9 mouse cellular contexts compared by ENCODE assay signal in the genomic region with DNA sequence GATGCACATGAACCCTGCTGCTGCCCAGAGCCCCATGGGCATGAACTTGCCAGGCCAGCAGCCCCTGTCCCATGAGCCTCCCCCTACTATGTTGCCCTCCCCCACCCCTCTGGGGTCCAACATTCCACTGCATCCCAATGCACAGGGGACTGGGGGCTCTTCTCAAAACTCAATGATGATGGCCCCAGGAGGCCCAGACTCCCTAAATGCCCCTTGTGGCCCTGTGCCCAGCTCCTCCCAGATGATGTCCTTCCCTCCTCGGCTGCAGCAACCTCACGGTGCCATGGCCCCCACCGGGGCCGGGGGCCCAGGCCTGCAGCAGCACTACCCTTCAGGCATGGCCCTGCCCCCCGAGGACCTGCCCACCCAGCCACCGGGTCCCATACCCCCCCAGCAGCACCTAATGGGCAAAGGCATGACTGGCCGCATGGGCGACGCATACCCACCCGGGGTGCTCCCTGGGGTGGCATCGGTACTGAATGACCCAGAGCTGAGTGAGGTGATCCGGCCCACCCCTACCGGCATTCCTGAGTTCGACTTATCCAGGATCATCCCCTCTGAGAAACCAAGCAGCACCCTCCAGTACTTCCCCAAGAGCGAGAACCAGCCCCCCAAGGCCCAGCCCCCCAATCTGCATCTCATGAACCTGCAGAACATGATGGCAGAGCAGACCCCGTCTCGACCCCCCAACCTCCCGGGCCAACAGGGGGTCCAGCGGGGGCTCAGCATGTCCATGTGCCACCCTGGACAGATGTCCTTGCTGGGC. TPM values are rescaled to one million over a fixed set of nuclear protein-coding genes. Genes with fewer than 3 reads are reported as not detected.
DNase-seq lines count a peak whose midpoint lies in the region; ATAC-seq lines count a peak whose summit lies in the region.
"Had no signal": no experiment of that assay in that cellular context is flagged by ENCODE, and none has a peak within 500 bp of the region (broad histone marks: within the 10 kb centered on the region; RNA-seq: fewer than 3 reads in every experiment).

No protein-coding gene starts in this region.

- no peaks in the 10 kb centered on the region for H3K9me3 ChIP-seq in heart, embryonic 14.5 days (ENCODE audit: control insufficient read depth, low read length)
- no peaks in the 10 kb centered on the region for H3K9me3 ChIP-seq in liver, embryonic 12.5 days (replicated peaks)

- peak; percentile 12 for DNase-seq in layer of hippocampus, adult 9-11 months
- no peak for DNase-seq in layer of hippocampus, adult 9-10 months (ENCODE audit: low spot score)
- DNase-seq in cerebellum, postnatal 25 days = peak; percentile 34 to 47
- DNase-seq in frontal cortex, postnatal 25 days (ENCODE audit: low spot score in 2 of 2) = no peak
- no peak for DNase-seq in left cerebral cortex, postnatal 10 days (ENCODE audit: extremely low spot score in 1 of 2, low spot score in 2 of 2)

- WGBS in heart, embryonic 14.5 days = 83% methylated on average over 19 of the region's 19 CpGs
- WGBS in liver, embryonic 12.5 days (ENCODE audit: insufficient replicate concordance) = 79% methylated on average over 19 of the region's 19 CpGs

- H3K4me1 ChIP-seq in heart, embryonic 14.5 days (ENCODE audit: control insufficient read depth in 2 of 2, insufficient read depth in 2 of 2, low read length in 2 of 2) = peaks cover 27 to 42% of the 10 kb centered on the region in 2 experiments
- peaks cover 54% of the 10 kb centered on the region for H3K4me1 ChIP-seq in liver, embryonic 12.5 days

- H3K27ac ChIP-seq in heart, embryonic 14.5 days (replicated peaks in 1 of 2; ENCODE audit: control insufficient read depth in 1 of 2, insufficient read depth in 1 of 2, low read depth in 2 of 2, low read length in 2 of 2) = peak overlapping the region in 1 of 2 experiments; percentile 80; a peak in 2 of 4 replicates
- H3K27ac ChIP-seq in liver, embryonic 12.5 days = 0 out of 2 replicates have a peak overlapping the region, but pooled peaks have one; percentile 46

- H3K36me3 ChIP-seq in heart, embryonic 14.5 days (ENCODE audit: control insufficient read depth, insufficient read depth, low read length) = peaks cover 53% of the 10 kb centered on the region
- H3K36me3 ChIP-seq in liver, embryonic 12.5 days = peaks cover 41% of the 10 kb centered on the region

- H3K4me2 ChIP-seq in heart, embryonic 14.5 days (ENCODE audit: low read length) = peak overlapping the region; percentile 68
- H3K4me2 ChIP-seq in liver, embryonic 12.5 days = peak overlapping the region; percentile 77

- H3K4me3 ChIP-seq in heart, embryonic 14.5 days (ENCODE audit: control insufficient read depth in 1 of 2, insufficient read depth in 1 of 2, low read depth in 1 of 2, low read length in 2 of 2) = peak overlapping the region in 1 of 2 experiments; percentile 35; a peak in 1 of 4 replicates
- no peak overlapping the region for H3K4me3 ChIP-seq in liver, embryonic 12.5 days

- H3K9ac ChIP-seq in heart, embryonic 14.5 days (ENCODE audit: low read length) = peak overlapping the region; percentile 66
- H3K9ac ChIP-seq in liver, embryonic 12.5 days = no peak overlapping the region

- ATAC-seq in heart, embryonic 14.5 days (ENCODE audit: insufficient number of reproducible peaks, insufficient read depth, low FRiP score, low read depth) = peak; percentile 3; the same call in 1 of the 2 replicates
- peak; percentile 29; the same call in 1 of the 2 replicates for ATAC-seq in liver, embryonic 12.5 days
- no peak for ATAC-seq in CD4-positive, CD25-positive, alpha-beta regulatory T cell, adult 4 months

- intact Hi-C loops in left cerebral cortex, postnatal 10 days (cut with DNase I) = loop anchor here (5.0 kb wide), 1 partner anchor 93 kb away; the partner anchor contains the start of gene Ddx6

- no peaks in the 10 kb centered on the region for H3K27me3 ChIP-seq in heart, embryonic 14.5 days (ENCODE audit: control insufficient read depth, insufficient read depth, low read length)
- H3K27me3 ChIP-seq in liver, embryonic 12.5 days (replicated peaks) = 0 out of 2 replicates have a peak, but pooled peaks cover 4% of the 10 kb centered on the region

RNA-seq across cellular contexts. Expression of gene Bcl9l, which starts 26.3 kb away (rescaled TPM):
- 12.1 and 12.5 TPM in 2 replicates for polyA plus RNA-seq in heart, embryonic 14.5 days (2014; fragmentation: Nextera tagmentation; extraction: Ambion mirVana)
- 2.5 and 2.7 TPM in 2 replicates for polyA plus RNA-seq in liver, embryonic 12.5 days (2016; fragmentation: Nextera tagmentation; extraction: Ambion mirVana)
- total RNA-seq in left cerebral cortex, postnatal 10 days (2021) = 10 to 100 TPM; 85.4 to 98.1 TPM
- 10 to 100 TPM; 13.3 to 17.6 TPM for polyA plus RNA-seq in CD4-positive, CD25-positive, alpha-beta regulatory T cell, adult 4 months (2017; shearing (Covaris generic))

RNA-seq across cellular contexts. Expression of gene Cxcr5, which starts 52.8 kb away (rescaled TPM):
- polyA plus RNA-seq in heart, embryonic 14.5 days (2014; fragmentation: Nextera tagmentation; extraction: Ambion mirVana) = not detected in 2 replicates
- 0.05 TPM in 1 of 2 replicates, not detected in the other for polyA plus RNA-seq in liver, embryonic 12.5 days (2016; fragmentation: Nextera tagmentation; extraction: Ambion mirVana)
- total RNA-seq in left cerebral cortex, postnatal 10 days (2021) = not detected
- 100 to 1,000 TPM in 1 of 2 experiments, 10 to 100 TPM in 1; 93.9 to 121 TPM for polyA plus RNA-seq in CD4-positive, CD25-positive, alpha-beta regulatory T cell, adult 4 months (2017; shearing (Covaris generic))

RNA-seq across cellular contexts. Expression of gene Upk2, which starts 54.1 kb away (rescaled TPM):
- not detected in 2 replicates for polyA plus RNA-seq in heart, embryonic 14.5 days (2014; fragmentation: Nextera tagmentation; extraction: Ambion mirVana)
- polyA plus RNA-seq in liver, embryonic 12.5 days (2016; fragmentation: Nextera tagmentation; extraction: Ambion mirVana) = not detected in 2 replicates
- not detected for total RNA-seq in left cerebral cortex, postnatal 10 days (2021)
- polyA plus RNA-seq in CD4-positive, CD25-positive, alpha-beta regulatory T cell, adult 4 months (2017; shearing (Covaris generic)) = not detected
- total RNA-seq: hematopoietic stem cell, adult 5-6 weeks had no signal

Comparison
In these comparisons a context has a peak if more than half of its experiments do, and no peak if none do; other contexts are left out.
1. DNase-seq: peak in layer of hippocampus, adult 9-11 months (single experiment) and cerebellum, postnatal 25 days (2 of 2); none in layer of hippocampus, adult 9-10 months (single experiment), frontal cortex, postnatal 25 days (0 of 2) and left cerebral cortex, postnatal 10 days (0 of 2).
2. RNA of gene Cxcr5, which starts 52.8 kb away (polyA plus RNA-seq): 93.9 to 121 TPM in CD4-positive, CD25-positive, alpha-beta regulatory T cell, adult 4 months; not detected in heart, embryonic 14.5 days and 0.05 TPM in liver, embryonic 12.5 days; every median in the first group is over 10 times any median in the second.